Mouse (Mus musculus) T-cell, adult 66 days (primary cell): ENCODE measurements around the gene Lsm8. TPM values are rescaled to one million over a fixed set of nuclear protein-coding genes. Genes with fewer than 3 reads are reported as not detected.

Experiments
- total RNA-seq, 2 experiments: library from RNA; stranded (reverse); gene quantifications; 3 replicates in 1 of 2; 4 replicates in 1 of 2; pipeline ENCODE4 v1.2.4; 2023

Lsm8 gene
- 10 to 100 TPM; 47.3 to 51.6 TPM for total RNA-seq

GRCm38 (mm10) chr6:18848051-18848701 is at the start of gene Lsm8:
TSS of gene Lsm8 (plus strand) at chr6:18848579.

GRCm38 (mm10) chr6:18866018-18866417 is 17.6 kb downstream of the Lsm8 start, which contains the start of gene Ankrd7:
TSS of gene Ankrd7 (plus strand) at chr6:18866318.

Other genes with a start within 250 kb of the Lsm8 start
- under 1 TPM in 1 of 2 experiments, not detected in 1; 0.65 TPM for gene Ankrd7, start 17.7 kb downstream of the Lsm8 start, total RNA-seq